Mouse (Mus musculus): Measurements from ENCODE around the gene Mgat5.

- TF ChIP-seq POLR2A (IDR thresholded peaks at IDR 0.05; ENCODE audit: borderline replicate concordance, insufficient read depth, low read length), result no peak
- no peak for TF ChIP-seq CTCF (IDR thresholded peaks at IDR 0.05; ENCODE audit: borderline replicate concordance, insufficient read depth, low read depth, low read length)
Observed at GRCm38 (mm10) chr1:127318486-127318885, 113.7 kb downstream of the Mgat5 start.
